Mouse (Mus musculus): Measurements from ENCODE around the gene Pik3c2g.

The Pik3c2g gene

GRCm38 (mm10) chr6:139586892-139587291 lies at the start of gene Pik3c2g:
Pik3c2g (plus strand) TSS chr6:139587221.
- DNase-seq (ENCODE audit: low spot score in 2 of 2), result no peak

- no peak for DNase-seq (ENCODE audit: low spot score in 2 of 2)
Observed at GRCm38 (mm10) chr6:139538469-139538868, 48.6 kb upstream of the Pik3c2g start.

- no peak for DNase-seq (ENCODE audit: low spot score in 2 of 2)
Observed at GRCm38 (mm10) chr6:139555537-139556179, 31.4 kb upstream of the Pik3c2g start.

GRCm38 (mm10) chr6:139569211-139569610 lies 17.8 kb upstream of the Pik3c2g start:
- DNase-seq (ENCODE audit: low spot score in 2 of 2), result no peak

- no peak for DNase-seq (ENCODE audit: low spot score in 2 of 2)
Observed at GRCm38 (mm10) chr6:139575854-139576253, 11.2 kb upstream of the Pik3c2g start.

GRCm38 (mm10) chr6:139576261-139577014 lies 10.6 kb upstream of the Pik3c2g start:
- DNase-seq (ENCODE audit: low spot score in 2 of 2), result no peak

- DNase-seq (ENCODE audit: low spot score in 2 of 2), result no peak
Observed at GRCm38 (mm10) chr6:139577026-139577861, 9.8 kb upstream of the Pik3c2g start.

- no peak for DNase-seq (ENCODE audit: low spot score in 2 of 2)
Observed at GRCm38 (mm10) chr6:139587478-139587877, 457 bp downstream of the Pik3c2g start.

GRCm38 (mm10) chr6:139588409-139588808 lies 1.4 kb downstream of the Pik3c2g start:
- no peak for DNase-seq (ENCODE audit: low spot score in 2 of 2)

GRCm38 (mm10) chr6:139589291-139589690 lies 2.3 kb downstream of the Pik3c2g start:
- DNase-seq (ENCODE audit: low spot score in 2 of 2), result peak in 1 of 2 experiments; percentile 12

GRCm38 (mm10) chr6:139589854-139590253 lies 2.8 kb downstream of the Pik3c2g start:
- DNase-seq (ENCODE audit: low spot score in 2 of 2), result no peak

GRCm38 (mm10) chr6:139592081-139592480 lies 5.1 kb downstream of the Pik3c2g start:
- no peak for DNase-seq (ENCODE audit: low spot score in 2 of 2)

GRCm38 (mm10) chr6:139596433-139596832 lies 9.4 kb downstream of the Pik3c2g start:
- no peak for DNase-seq (ENCODE audit: low spot score in 2 of 2)

GRCm38 (mm10) chr6:139599216-139599615 lies 12.2 kb downstream of the Pik3c2g start:
- no peak for DNase-seq (ENCODE audit: low spot score in 2 of 2)

- DNase-seq (ENCODE audit: low spot score in 2 of 2), result no peak
Observed at GRCm38 (mm10) chr6:139618774-139619173, 31.8 kb downstream of the Pik3c2g start.

- DNase-seq (ENCODE audit: low spot score in 2 of 2), result no peak
Observed at GRCm38 (mm10) chr6:139624756-139625155, 37.7 kb downstream of the Pik3c2g start.

GRCm38 (mm10) chr6:139634561-139634960 lies 47.5 kb downstream of the Pik3c2g start:
- DNase-seq (ENCODE audit: low spot score in 2 of 2), result no peak

GRCm38 (mm10) chr6:139655399-139655798 lies 68.4 kb downstream of the Pik3c2g start:
- peak in 1 of 2 experiments; percentile 14 for DNase-seq (ENCODE audit: low spot score in 2 of 2)

GRCm38 (mm10) chr6:139662462-139662861 lies 75.4 kb downstream of the Pik3c2g start:
- DNase-seq (ENCODE audit: low spot score in 2 of 2), result no peak

GRCm38 (mm10) chr6:139718416-139718984 lies 131.5 kb downstream of the Pik3c2g start:
- DNase-seq (ENCODE audit: low spot score in 2 of 2), result no peak

- DNase-seq (ENCODE audit: low spot score in 2 of 2), result no peak
Observed at GRCm38 (mm10) chr6:139719639-139720221, 132.7 kb downstream of the Pik3c2g start.

All from spleen, postnatal 10 days (tissue).